Mouse (Mus musculus) liver, adult 2 months (tissue): ENCODE measurements at regions not wholly inside any gene's neighbourhood (a gene's known extent, or its start where the extent isn't known, plus 50 kb on each side); places are given as distances from the start of the nearest gene placed in this dataset.

Experiments
- CTCF ChIP-seq: fragments of 200-500 bp; IDR thresholded peaks from 2 replicates; pipeline ENCODE4 v1.5.1; 2011; ENCODE audit warnings: low read depth, low read length, control low read depth
- POLR2A ChIP-seq: fragments of 200-500 bp; IDR thresholded peaks from 2 replicates; pipeline ENCODE4 v1.6.1; 2011; ENCODE audit warnings: low read length, control low read depth; ENCODE audit not compliant: insufficient read depth; ENCODE audit errors: extremely low read depth

GRCm38 (mm10) chr2:19086167-19086566, 88.0 kb downstream of the 4930426L09Rik start:
- TF ChIP-seq POLR2A (no peak), CTCF (no peak)
